Mouse (Mus musculus) hindbrain, embryonic 16.5 days (tissue): ENCODE results near the gene Klhl18. TPM values are rescaled to one million over a fixed set of nuclear protein-coding genes. Genes with fewer than 3 reads are reported as not detected.

Experiments used
- ATAC-seq: fragments of 200-750 bp; cut with Nextera tagmentation; 2 replicates; pipeline ENCODE4 v1.8.0; 2017; ENCODE audit warnings: moderate TSS enrichment, moderate library complexity
- H3K27ac ChIP-seq: fragments of 300-500 bp; sonication (generic); 2 replicates; pipeline ENCODE4 v1.5.1; 2014; ENCODE audit warnings: low read depth, mild to moderate bottlenecking, control low read depth, low read length, moderate library complexity
- H3K27me3 ChIP-seq: fragments of 300-500 bp; sonication (generic); replicated peaks from 2 replicates; pipeline ENCODE4 v1.6.1; 2014; ENCODE audit warnings: low read length; ENCODE audit not compliant: control insufficient read depth, insufficient read depth
- H3K36me3 ChIP-seq: fragments of 300-500 bp; sonication (generic); 2 replicates; pipeline ENCODE4 v1.6.1; 2014; ENCODE audit warnings: mild to moderate bottlenecking, low read length, moderate library complexity, mixed read lengths; ENCODE audit not compliant: control insufficient read depth, insufficient read depth
- H3K4me1 ChIP-seq: fragments of 300-500 bp; sonication (generic); 2 replicates; pipeline ENCODE4 v1.6.1; 2014; ENCODE audit warnings: low read depth, low read length; ENCODE audit not compliant: control insufficient read depth, insufficient read depth
- H3K4me2 ChIP-seq: fragments of 300-500 bp; sonication (generic); 2 replicates; pipeline ENCODE4 v1.6.1; 2014; ENCODE audit warnings: mild to moderate bottlenecking, low read length, control low read depth, moderate library complexity
- H3K4me3 ChIP-seq: fragments of 300-500 bp; sonication (generic); 2 replicates; pipeline ENCODE4 v1.5.1; 2014; ENCODE audit warnings: mild to moderate bottlenecking, low read length, control low read depth, moderate library complexity
- H3K9ac ChIP-seq: fragments of 300-500 bp; sonication (generic); 2 replicates; pipeline ENCODE4 v1.6.1; 2014; ENCODE audit warnings: low read depth, mild to moderate bottlenecking, control low read depth, low read length, moderate library complexity
- H3K9me3 ChIP-seq: fragments of 300-500 bp; sonication (generic); 2 replicates; pipeline ENCODE4 v1.6.1; 2014; ENCODE audit warnings: mild to moderate bottlenecking, low read length, moderate library complexity; ENCODE audit not compliant: control insufficient read depth
- WGBS: fragments of 180-500 bp; shearing (Covaris S2); extraction: QIAGEN DNeasy Blood & Tissue Kit; methylation state at CpG from one replicate; pipeline ENCODE4 v1.1.7; 2014; 5-methylcytosine and 5-hydroxymethylcytosine counted together
- polyA plus RNA-seq: library from polyadenylated mRNA; unstranded; fragments of >200 nt; fragmentation: Nextera tagmentation; extraction: Ambion mirVana; gene quantifications from 2 replicates; pipeline ENCODE4 v1.2.1, GENCODE M21; 2015

Klhl18 gene
- polyA plus RNA-seq, 1 experiment from 2014 or later: 27.4 TPM

DNA sequence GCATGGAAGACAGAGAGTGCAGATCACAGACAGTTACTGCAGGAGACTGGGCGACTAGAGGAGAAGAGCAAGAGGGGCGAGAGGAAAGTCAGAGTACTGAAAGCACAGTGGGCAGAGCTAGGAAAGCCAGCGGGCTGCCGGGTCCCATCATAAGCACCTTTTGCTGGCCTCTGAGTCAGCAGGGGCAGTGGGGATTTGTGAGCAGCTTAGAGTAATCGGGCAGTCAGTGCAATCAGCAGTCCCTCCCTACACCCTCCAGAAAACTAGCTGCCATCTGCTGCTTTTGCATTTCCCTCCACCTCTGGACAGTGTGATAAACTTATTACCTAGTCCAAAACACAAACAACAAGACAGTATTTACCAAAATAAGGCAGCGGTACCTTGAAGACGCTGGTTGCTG, 14.2 kb downstream of the Klhl18 start:
- Histone ChIP-seq H3K4me3 (no peak overlapping the region), H3K9me3 (no peaks in the 10 kb centered on the region), H3K9ac (no peak overlapping the region), H3K27me3 (no peaks in the 10 kb centered on the region), H3K27ac (no peak overlapping the region), H3K36me3 (no peaks in the 10 kb centered on the region), H3K4me2 (no peak overlapping the region), H3K4me1 (no peaks in the 10 kb centered on the region)
- ATAC-seq: no peak
- 80% methylated on average over 7 of the region's 7 CpGs for WGBS

- no peak overlapping the region for H3K27ac ChIP-seq
- no peaks in the 10 kb centered on the region for H3K4me1 ChIP-seq
- no peaks in the 10 kb centered on the region for H3K36me3 ChIP-seq
- no peak overlapping the region for H3K9ac ChIP-seq
- H3K4me2 ChIP-seq: no peak overlapping the region
- H3K4me3 ChIP-seq: no peak overlapping the region
- H3K27me3 ChIP-seq: no peaks in the 10 kb centered on the region
- no peak for ATAC-seq
- 89% methylated on average over 18 of the region's 18 CpGs for WGBS
- no peaks in the 10 kb centered on the region for H3K9me3 ChIP-seq
Measured at GRCm38 (mm10) chr9:110460884-110461815, 15.3 kb downstream of the Klhl18 start.

GRCm38 (mm10) chr9:110459145-110459727, 17.3 kb downstream of the Klhl18 start:
- WGBS: 79% methylated on average over 2 of the region's 2 CpGs
- ATAC-seq: no peak
- no peaks in the 10 kb centered on the region for H3K27me3 ChIP-seq
- H3K9ac ChIP-seq: no peak overlapping the region
- H3K36me3 ChIP-seq: no peaks in the 10 kb centered on the region
- no peaks in the 10 kb centered on the region for H3K4me1 ChIP-seq
- H3K4me3 ChIP-seq: no peak overlapping the region
- no peak overlapping the region for H3K4me2 ChIP-seq
- H3K9me3 ChIP-seq: no peaks in the 10 kb centered on the region
- H3K27ac ChIP-seq: no peak overlapping the region

DNA sequence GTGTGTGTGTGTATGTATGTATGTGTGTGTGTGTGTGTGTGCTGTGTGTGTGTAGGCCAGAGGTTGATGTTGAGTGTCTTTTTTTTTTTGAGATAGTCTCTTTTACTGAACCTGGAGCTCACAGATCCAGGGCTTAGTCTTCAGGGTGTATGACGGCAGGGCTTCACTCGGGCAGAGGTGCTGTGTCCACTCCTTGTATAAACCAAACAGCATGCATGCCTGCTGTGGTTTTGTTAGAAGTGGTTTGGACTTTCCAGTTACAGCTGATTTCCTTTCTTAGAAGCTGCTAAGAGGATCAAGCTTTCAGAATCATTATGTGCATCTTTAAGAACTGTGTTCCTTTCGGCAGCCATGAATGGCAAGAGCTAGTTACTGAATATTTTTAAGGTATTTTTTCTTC, 18.6 kb downstream of the Klhl18 start:
- Histone ChIP-seq H3K4me1 (no peaks in the 10 kb centered on the region), H3K36me3 (no peaks in the 10 kb centered on the region), H3K9ac (no peak overlapping the region), H3K4me2 (no peak overlapping the region), H3K9me3 (no peaks in the 10 kb centered on the region), H3K4me3 (no peak overlapping the region), H3K27ac (no peak overlapping the region), H3K27me3 (no peaks in the 10 kb centered on the region)
- no peak for ATAC-seq
- WGBS: 87% methylated on average over 3 of the region's 3 CpGs

DNA sequence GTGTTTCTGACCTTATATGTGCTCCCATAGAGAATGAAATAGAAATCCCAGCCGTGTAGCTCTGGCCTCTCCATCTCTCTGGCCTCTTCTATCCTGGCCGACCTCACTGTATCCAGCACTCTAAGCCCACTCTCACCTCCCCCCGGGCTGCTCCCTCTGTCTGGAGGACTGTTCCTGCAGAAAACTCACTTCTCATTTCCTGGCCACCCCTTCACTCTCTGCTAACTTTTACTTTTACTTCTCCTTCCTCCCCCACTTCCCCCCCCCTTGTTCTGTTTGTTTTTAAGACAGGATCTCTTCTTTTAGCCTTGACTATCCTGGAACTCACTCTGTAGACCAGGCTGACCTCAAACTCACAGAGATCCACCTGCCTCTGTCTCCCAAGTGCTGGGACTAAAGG, 24.0 kb downstream of the Klhl18 start:
- no peak overlapping the region for H3K4me2 ChIP-seq
- WGBS: 92% methylated on average over 3 of the region's 3 CpGs
- no peaks in the 10 kb centered on the region; the same call in 1 of the 2 replicates for H3K4me1 ChIP-seq
- H3K27ac ChIP-seq: no peak overlapping the region
- no peaks in the 10 kb centered on the region for H3K9me3 ChIP-seq
- no peak for ATAC-seq
- H3K4me3 ChIP-seq: no peak overlapping the region
- H3K9ac ChIP-seq: no peak overlapping the region
- H3K27me3 ChIP-seq: no peaks in the 10 kb centered on the region
- peaks cover 3% of the 10 kb centered on the region; the same call in 1 of the 2 replicates for H3K36me3 ChIP-seq

DNA sequence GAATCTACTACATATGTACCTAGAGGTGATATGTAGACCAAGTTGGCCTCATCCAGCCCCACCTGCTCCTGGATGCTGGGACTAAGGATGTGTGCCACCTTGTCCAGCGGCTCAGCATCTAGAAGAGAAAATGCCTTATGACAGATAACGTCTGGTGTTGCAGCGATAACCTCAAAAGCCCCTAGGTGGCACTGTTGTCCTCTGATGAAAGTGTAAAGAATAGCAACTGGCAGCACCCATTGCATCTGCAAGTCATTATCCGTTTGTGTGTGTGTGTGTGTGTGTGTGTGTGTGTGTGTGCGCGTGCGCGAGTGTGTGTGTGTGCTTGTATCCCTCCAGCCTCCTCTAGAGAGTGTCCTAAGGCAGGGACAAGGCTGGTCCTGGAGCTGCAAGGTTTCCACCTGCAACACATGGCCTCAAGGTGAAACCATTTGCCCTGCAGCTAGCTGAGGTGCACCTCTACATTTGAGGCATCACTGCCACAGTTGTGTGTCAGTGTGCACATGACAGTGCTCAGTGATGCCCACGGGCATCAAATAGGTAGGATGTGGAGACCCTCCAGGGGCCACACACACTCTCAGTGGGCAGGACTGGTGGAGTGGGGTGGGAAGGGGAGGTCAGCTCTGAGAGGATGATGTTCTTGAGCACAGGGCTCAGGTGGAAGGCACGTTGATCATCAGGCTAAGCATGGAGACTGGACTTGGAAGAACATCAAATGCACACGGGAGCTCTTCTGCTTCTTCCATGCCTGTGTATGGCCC, 27.5 kb downstream of the Klhl18 start:
- WGBS: 26% methylated on average over 11 of the region's 11 CpGs
- Histone ChIP-seq H3K27me3 (no peaks in the 10 kb centered on the region), H3K27ac (no peak overlapping the region), H3K9ac (no peak overlapping the region), H3K9me3 (no peaks in the 10 kb centered on the region), H3K36me3 (peaks cover 3% of the 10 kb centered on the region; the same call in 1 of the 2 replicates), H3K4me3 (no peak overlapping the region), H3K4me1 (no peaks in the 10 kb centered on the region; the same call in 1 of the 2 replicates), H3K4me2 (no peak overlapping the region)
- peak; percentile 91 for ATAC-seq

GRCm38 (mm10) chr9:110448356-110448755, 28.1 kb downstream of the Klhl18 start:
- Histone ChIP-seq H3K4me2 (no peak overlapping the region), H3K9me3 (no peaks in the 10 kb centered on the region), H3K36me3 (peaks cover 3% of the 10 kb centered on the region; the same call in 1 of the 2 replicates), H3K27ac (no peak overlapping the region), H3K4me1 (no peaks in the 10 kb centered on the region; the same call in 1 of the 2 replicates), H3K9ac (no peak overlapping the region), H3K27me3 (no peaks in the 10 kb centered on the region), H3K4me3 (no peak overlapping the region)
- ATAC-seq: peak; percentile 30
- 84% methylated on average over 15 of the region's 15 CpGs for WGBS

- H3K27me3 ChIP-seq: no peaks in the 10 kb centered on the region
- ATAC-seq: no peak
- no peaks in the 10 kb centered on the region; the same call in 1 of the 2 replicates for H3K36me3 ChIP-seq
- H3K27ac ChIP-seq: no peak overlapping the region
- no peak overlapping the region for H3K4me3 ChIP-seq
- H3K4me1 ChIP-seq: no peaks in the 10 kb centered on the region
- no peak overlapping the region for H3K9ac ChIP-seq
- no peak overlapping the region for H3K4me2 ChIP-seq
- 85% methylated on average over 6 of the region's 6 CpGs for WGBS
- no peaks in the 10 kb centered on the region for H3K9me3 ChIP-seq
Measured at GRCm38 (mm10) chr9:110440559-110440958, 35.9 kb downstream of the Klhl18 start.

DNA sequence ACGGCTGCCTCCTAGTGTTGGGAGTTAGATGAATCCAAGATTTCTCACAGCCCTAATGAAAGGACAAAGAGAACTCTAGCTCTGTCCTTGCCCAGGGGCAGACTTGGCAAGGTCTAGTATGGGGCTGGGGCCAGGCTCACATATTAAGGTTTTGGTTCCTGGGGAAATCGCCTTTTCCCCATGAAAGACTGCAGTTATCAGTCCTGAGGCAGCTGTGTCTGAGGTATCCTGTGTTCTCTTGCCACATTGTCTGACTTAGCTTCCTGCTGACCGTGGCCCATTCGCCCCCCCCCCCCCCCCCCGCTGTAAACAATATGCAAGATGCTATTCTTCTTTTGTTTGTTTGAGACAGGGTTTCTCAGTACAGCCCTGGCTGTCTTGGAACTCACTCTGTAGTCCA, 36.4 kb downstream of the Klhl18 start:
- Histone ChIP-seq H3K36me3 (no peaks in the 10 kb centered on the region; the same call in 1 of the 2 replicates), H3K9me3 (no peaks in the 10 kb centered on the region), H3K9ac (no peak overlapping the region), H3K27ac (no peak overlapping the region), H3K4me3 (no peak overlapping the region), H3K27me3 (no peaks in the 10 kb centered on the region), H3K4me2 (no peak overlapping the region), H3K4me1 (no peaks in the 10 kb centered on the region)
- WGBS: 72% methylated on average over 3 of the region's 5 CpGs
- ATAC-seq: no peak
